Mouse (Mus musculus) limb, embryonic 11.5 days (tissue): ENCODE measurements around the gene Axin2. TPM values are rescaled to one million over a fixed set of nuclear protein-coding genes. Genes with fewer than 3 reads are reported as not detected.

Experiments used
- ATAC-seq: fragments of 200-750 bp; cut with Nextera tagmentation; 2 replicates; pipeline ENCODE4 v1.8.0; 2017; ENCODE audit warnings: low read depth; ENCODE audit not compliant: insufficient number of reproducible peaks, low FRiP score, low TSS enrichment
- DNase-seq: peaks from one replicate; pipeline ENCODE4 v3.0.0-alpha.2; 2015; ENCODE audit warnings: low spot score
- H3K27ac ChIP-seq: fragments of 300-500 bp; sonication (generic); replicated peaks from 2 replicates; pipeline ENCODE4 v1.5.1; 2014; ENCODE audit warnings: low read depth, mild to moderate bottlenecking, low read length
- H3K27me3 ChIP-seq: fragments of 300-500 bp; sonication (generic); 2 replicates; pipeline ENCODE4 v1.6.1; 2014; ENCODE audit warnings: mild to moderate bottlenecking, low read length, mixed read lengths; ENCODE audit not compliant: control insufficient read depth, insufficient read depth
- H3K36me3 ChIP-seq: fragments of 300-500 bp; sonication (generic); 2 replicates; pipeline ENCODE4 v1.6.1; 2014; ENCODE audit warnings: mild to moderate bottlenecking, low read length, moderate library complexity, mixed read lengths; ENCODE audit not compliant: control insufficient read depth, insufficient read depth
- H3K4me1 ChIP-seq: fragments of 300-500 bp; sonication (generic); 2 replicates; pipeline ENCODE4 v1.6.1; 2014; ENCODE audit warnings: low read length, mixed read lengths; ENCODE audit not compliant: control insufficient read depth, insufficient read depth
- H3K4me2 ChIP-seq: fragments of 300-500 bp; sonication (generic); 2 replicates; pipeline ENCODE4 v1.6.1; 2014; ENCODE audit warnings: low read depth, mild to moderate bottlenecking, moderate library complexity; ENCODE audit not compliant: severe bottlenecking
- H3K4me3 ChIP-seq: fragments of 300-500 bp; sonication (generic); 2 replicates; pipeline ENCODE4 v1.5.1; 2014; ENCODE audit warnings: low read depth, low read length
- H3K9ac ChIP-seq: fragments of 300-500 bp; sonication (generic); 2 replicates; pipeline ENCODE4 v1.6.1; 2014; ENCODE audit warnings: mild to moderate bottlenecking, low read length
- H3K9me3 ChIP-seq: fragments of 300-500 bp; sonication (generic); 2 replicates; pipeline ENCODE4 v1.6.1; 2016; ENCODE audit warnings: low read length; ENCODE audit not compliant: control insufficient read depth
- WGBS: fragments of 180-500 bp; shearing (Covaris S2); extraction: QIAGEN DNeasy Blood & Tissue Kit; methylation state at CpG from one replicate; pipeline ENCODE4 v1.1.7; 2014; 5-methylcytosine and 5-hydroxymethylcytosine counted together
- polyA plus RNA-seq: library from polyadenylated mRNA; unstranded; fragments of >200 nt; fragmentation: Nextera tagmentation; extraction: Ambion mirVana; gene quantifications from 2 replicates; pipeline ENCODE4 v1.2.1, GENCODE M21; 2014

Axin2 gene
- polyA plus RNA-seq, 1 experiment from 2014 or later = 15.8 TPM

DNA sequence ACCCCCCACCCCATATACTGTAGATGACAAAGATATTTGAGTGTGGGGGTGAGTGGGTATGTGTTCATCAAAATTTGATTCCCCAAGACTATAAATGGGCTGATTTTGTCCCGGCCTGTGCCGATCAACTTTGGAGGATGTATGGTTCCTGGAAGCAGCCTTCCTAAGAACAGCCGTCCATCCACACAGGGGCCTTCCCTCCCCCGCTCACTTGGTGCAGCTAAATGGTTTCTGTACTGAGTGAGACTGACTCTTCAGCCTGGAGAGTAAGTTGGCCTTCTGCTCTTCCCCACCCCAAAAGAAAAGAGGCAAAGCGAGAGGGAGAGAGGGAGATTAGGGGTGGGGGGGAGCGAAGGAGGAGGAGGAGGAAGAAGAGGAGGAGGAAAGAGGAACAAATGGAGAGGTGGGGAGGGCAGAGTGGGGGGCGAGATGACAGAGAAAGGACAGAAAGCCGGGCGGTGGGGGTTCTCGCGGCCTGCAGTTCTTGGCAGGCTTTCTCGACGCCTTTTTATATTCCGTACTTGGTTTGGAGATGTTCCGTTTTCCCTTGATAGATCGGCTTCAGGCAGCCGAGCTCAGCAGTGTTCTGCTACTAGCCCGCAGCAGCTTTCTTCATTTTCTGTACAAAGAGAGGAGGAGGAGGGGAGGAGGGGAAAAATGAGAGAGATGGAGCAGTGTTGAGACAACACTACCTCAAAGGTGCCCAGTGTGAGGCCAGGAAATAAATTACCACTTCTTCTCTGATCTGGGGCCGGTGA lies 20.7 kb downstream of the Axin2 start:
- no peaks in the 10 kb centered on the region for H3K27me3 ChIP-seq
- H3K4me2 ChIP-seq = no peak overlapping the region
- ATAC-seq (no peak), DNase-seq (no peak)
- peaks cover 24% of the 10 kb centered on the region for H3K36me3 ChIP-seq
- no peaks in the 10 kb centered on the region for H3K9me3 ChIP-seq
- 72% methylated on average over 19 of the region's 19 CpGs for WGBS
- H3K27ac ChIP-seq = no peak overlapping the region
- H3K4me1 ChIP-seq = peaks cover 22% of the 10 kb centered on the region
- no peak overlapping the region for H3K9ac ChIP-seq
- H3K4me3 ChIP-seq = no peak overlapping the region

DNA sequence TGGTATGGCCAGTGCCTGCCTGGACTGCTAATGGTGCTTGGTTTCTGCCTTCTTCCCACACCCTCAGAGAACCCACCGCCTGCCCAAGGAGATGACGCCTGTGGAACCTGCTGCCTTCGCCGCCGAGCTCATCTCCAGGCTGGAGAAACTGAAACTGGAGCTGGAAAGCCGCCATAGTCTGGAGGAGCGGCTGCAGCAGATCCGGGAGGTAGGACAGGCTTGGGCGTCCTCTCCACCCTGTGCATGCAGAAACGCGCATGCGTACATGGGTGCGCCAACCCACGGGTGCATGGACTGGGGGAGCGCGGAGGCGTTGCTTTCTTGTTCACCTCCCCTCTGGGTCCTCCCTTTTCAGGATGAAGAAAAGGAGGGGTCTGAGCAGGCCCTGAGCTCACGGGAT lies 21.7 kb downstream of the Axin2 start:
- Histone ChIP-seq H3K36me3 (peaks cover 26% of the 10 kb centered on the region), H3K4me2 (no peak overlapping the region), H3K27ac (0 out of 2 replicates have a peak overlapping the region, but pooled peaks have one; percentile 21), H3K27me3 (no peaks in the 10 kb centered on the region), H3K9ac (no peak overlapping the region), H3K9me3 (no peaks in the 10 kb centered on the region), H3K4me3 (no peak overlapping the region), H3K4me1 (peaks cover 15% of the 10 kb centered on the region)
- 94% methylated on average over 18 of the region's 18 CpGs for WGBS
- DNase-seq (no peak), ATAC-seq (no peak)

DNA sequence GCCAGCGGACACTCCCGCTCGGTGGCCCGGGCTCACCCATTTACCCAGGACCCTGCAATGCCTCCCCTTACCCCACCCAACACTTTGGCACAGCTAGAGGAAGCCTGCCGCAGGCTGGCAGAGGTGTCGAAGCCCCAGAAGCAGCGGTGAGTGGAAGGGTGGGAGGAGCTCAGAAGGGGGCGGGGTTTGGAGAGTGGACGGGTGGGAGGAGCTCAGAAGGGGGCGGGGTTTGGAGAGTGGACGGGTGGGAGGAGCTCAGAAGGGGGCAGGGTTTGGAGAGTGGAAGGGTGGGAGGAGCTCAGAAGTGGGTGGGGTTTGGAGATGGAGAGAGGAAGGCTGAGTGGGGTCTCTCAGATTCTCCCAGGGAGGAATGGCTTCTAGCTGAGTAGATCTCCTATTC lies 23.6 kb downstream of the Axin2 start:
- H3K4me1 ChIP-seq = peaks cover 17% of the 10 kb centered on the region
- no peak overlapping the region for H3K9ac ChIP-seq
- WGBS = 80% methylated on average over 11 of the region's 11 CpGs
- H3K4me2 ChIP-seq = no peak overlapping the region
- no peaks in the 10 kb centered on the region for H3K27me3 ChIP-seq
- DNase-seq = no peak
- no peak overlapping the region for H3K27ac ChIP-seq
- H3K4me3 ChIP-seq = no peak overlapping the region
- no peak for ATAC-seq
- H3K9me3 ChIP-seq = no peaks in the 10 kb centered on the region
- peaks cover 25% of the 10 kb centered on the region for H3K36me3 ChIP-seq

DNA sequence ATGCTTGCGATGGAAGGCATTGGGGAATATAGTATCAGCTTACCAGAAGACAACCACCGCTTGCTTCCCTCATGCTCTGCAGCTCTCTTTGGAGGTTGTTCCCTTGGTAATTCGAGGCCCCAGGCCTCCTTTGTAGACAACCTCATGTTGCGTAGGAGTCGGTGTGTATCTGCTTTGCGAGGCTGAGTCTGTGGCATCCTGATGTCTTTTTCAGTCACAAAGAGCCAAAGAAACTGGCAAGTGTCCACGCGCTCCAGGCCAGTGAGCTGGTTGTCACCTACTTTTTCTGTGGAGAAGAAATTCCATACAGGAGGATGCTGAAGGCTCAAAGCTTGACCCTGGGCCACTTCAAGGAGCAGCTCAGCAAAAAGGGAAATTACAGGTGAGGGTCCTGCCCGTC lies 25.5 kb downstream of the Axin2 start:
- Histone ChIP-seq H3K4me2 (no peak overlapping the region), H3K4me1 (peaks cover 17% of the 10 kb centered on the region), H3K4me3 (no peak overlapping the region), H3K9me3 (no peaks in the 10 kb centered on the region), H3K27ac (0 out of 2 replicates have a peak overlapping the region, but pooled peaks have one; percentile 26), H3K36me3 (peaks cover 25% of the 10 kb centered on the region), H3K27me3 (no peaks in the 10 kb centered on the region), H3K9ac (no peak overlapping the region)
- 97% methylated on average over 9 of the region's 9 CpGs for WGBS
- ATAC-seq = no peak
- no peak for DNase-seq

DNA sequence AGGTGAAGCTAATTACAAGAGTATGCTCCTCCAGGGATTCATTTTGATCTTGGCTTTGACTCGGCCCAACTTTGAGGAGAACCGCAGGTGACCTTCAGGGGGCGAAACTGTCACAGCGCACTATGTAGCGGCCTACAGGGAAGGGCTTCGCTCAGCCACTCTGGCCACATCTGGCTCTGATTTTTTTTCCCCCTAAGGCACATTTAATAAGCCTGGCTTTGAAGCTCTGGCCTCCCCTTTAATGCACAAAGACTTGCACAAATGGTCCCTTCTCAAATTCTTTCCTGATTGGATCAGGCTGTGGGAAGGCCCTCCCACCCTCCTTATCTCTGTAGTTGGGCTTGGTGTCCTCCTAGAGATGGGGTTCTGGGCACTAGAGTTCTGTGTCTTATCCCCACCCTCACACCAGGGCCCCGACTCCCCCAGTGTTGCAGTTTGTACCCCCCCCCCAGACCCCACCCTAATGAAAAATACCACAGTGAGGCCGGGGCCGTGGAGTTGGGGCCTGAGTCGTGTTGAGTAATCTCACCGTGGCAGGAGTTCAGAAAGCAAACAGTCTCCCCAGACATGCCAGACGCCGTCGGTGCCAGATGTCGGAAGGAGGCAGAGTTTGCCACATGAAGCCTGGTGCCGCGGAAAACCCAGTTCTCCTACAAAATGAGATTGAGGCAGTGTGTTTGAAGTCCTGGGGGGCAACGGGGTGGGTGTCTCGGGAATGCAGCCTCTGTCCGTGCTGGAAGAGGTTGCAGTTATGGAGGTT lies 27.5 kb downstream of the Axin2 start:
- WGBS = 15% methylated on average over 20 of the region's 20 CpGs
- DNase-seq = peak; percentile 84
- Histone ChIP-seq H3K27me3 (no peaks in the 10 kb centered on the region), H3K27ac (peak overlapping the region; percentile 87), H3K4me2 (no peak overlapping the region), H3K4me3 (no peak overlapping the region), H3K9me3 (no peaks in the 10 kb centered on the region), H3K36me3 (peaks cover 19% of the 10 kb centered on the region), H3K4me1 (peaks cover 17% of the 10 kb centered on the region), H3K9ac (no peak overlapping the region; the same call in 1 of the 2 replicates)
- ATAC-seq = peak; percentile 75

DNA sequence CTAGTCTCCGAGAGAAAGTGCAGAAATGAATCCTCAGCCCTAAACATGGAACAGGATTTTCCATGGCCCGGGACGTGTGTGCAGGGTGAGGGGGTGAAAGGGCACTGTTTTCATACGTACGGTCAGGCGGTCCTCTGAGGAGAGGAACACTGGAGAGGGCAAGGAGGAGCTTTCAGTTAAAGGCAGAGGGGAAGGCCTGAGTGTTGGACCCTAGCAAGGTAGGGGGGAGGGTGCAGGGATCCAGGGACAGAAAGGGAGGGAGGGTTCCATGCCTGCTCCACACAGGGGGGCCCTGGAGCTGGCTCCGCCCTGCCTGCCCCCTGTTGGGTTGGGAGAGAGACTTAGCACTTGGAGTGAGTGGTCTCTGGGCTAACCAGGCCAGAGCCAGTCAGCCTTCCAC lies 28.4 kb downstream of the Axin2 start:
- H3K27me3 ChIP-seq = no peaks in the 10 kb centered on the region
- H3K27ac ChIP-seq = peak overlapping the region; percentile 87
- H3K4me1 ChIP-seq = peaks cover 17% of the 10 kb centered on the region
- no peak overlapping the region for H3K4me2 ChIP-seq
- no peak overlapping the region for H3K9ac ChIP-seq
- no peak overlapping the region for H3K4me3 ChIP-seq
- 0 out of 2 replicates have a peak, but pooled peaks have one; percentile 18 for ATAC-seq
- DNase-seq = no peak
- H3K36me3 ChIP-seq = peaks cover 19% of the 10 kb centered on the region
- no peaks in the 10 kb centered on the region for H3K9me3 ChIP-seq
- 64% methylated on average over 7 of the region's 7 CpGs for WGBS

DNA sequence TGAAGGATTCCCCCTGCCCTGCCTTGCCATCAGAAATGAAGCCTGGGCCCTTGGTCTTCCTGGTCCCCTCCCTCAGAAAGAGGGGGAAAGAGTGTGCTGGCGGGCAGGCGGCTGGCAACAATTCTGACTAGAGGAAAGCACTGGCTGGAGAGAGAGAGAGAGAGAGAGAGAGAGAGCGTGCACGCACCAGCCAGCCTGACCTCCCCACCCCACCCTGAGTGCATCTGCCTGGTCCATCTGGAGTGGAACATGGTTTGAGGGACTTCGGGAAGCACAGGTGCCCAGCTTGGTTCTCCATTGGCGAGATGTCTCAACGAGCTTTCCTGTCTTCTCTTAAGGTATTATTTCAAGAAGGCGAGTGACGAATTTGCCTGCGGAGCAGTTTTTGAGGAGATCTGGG lies 28.8 kb downstream of the Axin2 start:
- Histone ChIP-seq H3K4me1 (peaks cover 17% of the 10 kb centered on the region), H3K4me2 (no peak overlapping the region), H3K36me3 (peaks cover 17% of the 10 kb centered on the region), H3K9ac (no peak overlapping the region), H3K27ac (peak overlapping the region; percentile 87; the same call in 1 of the 2 replicates), H3K4me3 (no peak overlapping the region), H3K9me3 (no peaks in the 10 kb centered on the region), H3K27me3 (no peaks in the 10 kb centered on the region)
- 88% methylated on average over 10 of the region's 10 CpGs for WGBS
- DNase-seq (no peak), ATAC-seq (no peak)

DNA sequence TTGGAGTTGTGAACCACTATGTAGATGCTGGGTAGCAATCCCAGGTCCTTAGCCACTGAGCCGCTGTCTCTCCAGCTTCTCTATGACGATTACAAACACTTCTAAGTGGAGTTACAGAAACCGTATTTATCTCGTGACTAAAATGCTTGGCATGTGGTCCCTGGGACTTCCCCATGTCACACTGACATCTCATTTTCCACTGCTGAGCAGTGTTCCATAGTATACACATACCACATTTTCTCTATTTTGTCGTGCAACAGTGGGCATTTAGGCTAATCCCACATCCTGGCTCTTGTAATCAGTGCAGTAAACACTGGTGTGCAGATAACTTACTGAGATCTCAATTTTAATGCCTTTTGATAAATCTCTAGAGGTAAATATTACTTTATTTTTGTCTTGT lies 32.2 kb downstream of the Axin2 start:
- no peak for DNase-seq
- Histone ChIP-seq H3K4me1 (peaks cover 14% of the 10 kb centered on the region), H3K9ac (no peak overlapping the region), H3K27me3 (no peaks in the 10 kb centered on the region), H3K4me2 (no peak overlapping the region), H3K9me3 (no peaks in the 10 kb centered on the region), H3K4me3 (no peak overlapping the region), H3K36me3 (peaks cover 8% of the 10 kb centered on the region), H3K27ac (no peak overlapping the region)
- ATAC-seq = no peak
- WGBS = 77% methylated on average over 5 of the region's 5 CpGs
